Mouse (Mus musculus) intestine, postnatal 0 days (tissue): ENCODE measurements around the gene Btd. TPM values are rescaled to one million over a fixed set of nuclear protein-coding genes. Genes with fewer than 3 reads are reported as not detected.

ENCODE experiments used
- ATAC-seq: fragments of 200-750 bp; cut with Nextera tagmentation; 2 replicates; pipeline ENCODE4 v1.8.0; 2017; ENCODE audit warnings: mild to moderate bottlenecking, moderate TSS enrichment, moderate library complexity
- H3K27ac ChIP-seq: fragments of 300-500 bp; sonication (generic); 2 replicates; pipeline ENCODE4 v1.5.1; 2014; ENCODE audit warnings: mild to moderate bottlenecking, low read depth, low read length, moderate library complexity
- H3K27me3 ChIP-seq: fragments of 300-500 bp; sonication (generic); replicated peaks from 2 replicates; pipeline ENCODE4 v1.6.1; 2014; ENCODE audit warnings: low read length, mixed read lengths; ENCODE audit not compliant: control insufficient read depth, insufficient read depth
- H3K36me3 ChIP-seq: fragments of 300-500 bp; sonication (generic); 2 replicates; pipeline ENCODE4 v1.6.1; 2014; ENCODE audit warnings: mild to moderate bottlenecking, moderate library complexity; ENCODE audit not compliant: control insufficient read depth, insufficient read depth
- H3K4me1 ChIP-seq: fragments of 300-500 bp; sonication (generic); replicated peaks from 2 replicates; pipeline ENCODE4 v1.6.1; 2014; ENCODE audit warnings: antibody characterized with exemption, low read length, mixed read lengths; ENCODE audit not compliant: control insufficient read depth, insufficient read depth
- H3K4me2 ChIP-seq: fragments of 300-500 bp; sonication (generic); replicated peaks from 2 replicates; pipeline ENCODE4 v1.6.1; 2014; ENCODE audit warnings: low read depth, mild to moderate bottlenecking, moderate library complexity
- H3K4me3 ChIP-seq: fragments of 300-500 bp; sonication (generic); 2 replicates; pipeline ENCODE4 v1.5.1; 2014; ENCODE audit warnings: low read depth, low read length
- H3K9ac ChIP-seq: fragments of 300-500 bp; sonication (generic); 2 replicates; pipeline ENCODE4 v1.6.1; 2014; ENCODE audit warnings: mild to moderate bottlenecking, low read depth, low read length
- H3K9me3 ChIP-seq: fragments of 300-500 bp; sonication (generic); 2 replicates; pipeline ENCODE4 v1.6.1; 2016; ENCODE audit warnings: mixed run types; ENCODE audit not compliant: control insufficient read depth
- CTCF ChIP-seq: sonication (generic); IDR thresholded peaks from 2 replicates; pipeline ENCODE4 v1.5.1; 2016; ENCODE audit warnings: low read depth, mild to moderate bottlenecking, control low read depth, antibody characterized with exemption, moderate library complexity
- WGBS: fragments of 180-500 bp; shearing (Covaris S2); extraction: QIAGEN DNeasy Blood & Tissue Kit; methylation state at CpG from one replicate; pipeline ENCODE4 v1.1.7; 2014; 5-methylcytosine and 5-hydroxymethylcytosine counted together
- polyA plus RNA-seq: library from polyadenylated mRNA; unstranded; fragments of >200 nt; fragmentation: Nextera tagmentation; extraction: Ambion mirVana; gene quantifications from 2 replicates; pipeline ENCODE4 v1.2.1, GENCODE M21; 2015

Btd gene
- polyA plus RNA-seq, 1 experiment from 2014 or later, result 45.5 TPM

GRCm38 (mm10) chr14:31662555-31663211 is 21.9 kb downstream of the Btd start:
- no peaks in the 10 kb centered on the region for H3K9me3 ChIP-seq
- H3K27ac ChIP-seq, result peak overlapping the region; percentile 92
- peak overlapping the region; percentile 44; the same call in 1 of the 2 replicates for H3K4me3 ChIP-seq
- H3K27me3 ChIP-seq, result no peaks in the 10 kb centered on the region
- ATAC-seq, result peak; percentile 2; the same call in 1 of the 2 replicates
- peaks cover 17% of the 10 kb centered on the region; the same call in 1 of the 2 replicates for H3K36me3 ChIP-seq
- peak overlapping the region; percentile 73 for H3K4me2 ChIP-seq
- WGBS, result 36% methylated on average over 9 of the region's 9 CpGs
- peaks cover 7% of the 10 kb centered on the region for H3K4me1 ChIP-seq
- peak overlapping the region; percentile 60; the same call in 1 of the 2 replicates for H3K9ac ChIP-seq
- no peak for TF ChIP-seq CTCF

DNA sequence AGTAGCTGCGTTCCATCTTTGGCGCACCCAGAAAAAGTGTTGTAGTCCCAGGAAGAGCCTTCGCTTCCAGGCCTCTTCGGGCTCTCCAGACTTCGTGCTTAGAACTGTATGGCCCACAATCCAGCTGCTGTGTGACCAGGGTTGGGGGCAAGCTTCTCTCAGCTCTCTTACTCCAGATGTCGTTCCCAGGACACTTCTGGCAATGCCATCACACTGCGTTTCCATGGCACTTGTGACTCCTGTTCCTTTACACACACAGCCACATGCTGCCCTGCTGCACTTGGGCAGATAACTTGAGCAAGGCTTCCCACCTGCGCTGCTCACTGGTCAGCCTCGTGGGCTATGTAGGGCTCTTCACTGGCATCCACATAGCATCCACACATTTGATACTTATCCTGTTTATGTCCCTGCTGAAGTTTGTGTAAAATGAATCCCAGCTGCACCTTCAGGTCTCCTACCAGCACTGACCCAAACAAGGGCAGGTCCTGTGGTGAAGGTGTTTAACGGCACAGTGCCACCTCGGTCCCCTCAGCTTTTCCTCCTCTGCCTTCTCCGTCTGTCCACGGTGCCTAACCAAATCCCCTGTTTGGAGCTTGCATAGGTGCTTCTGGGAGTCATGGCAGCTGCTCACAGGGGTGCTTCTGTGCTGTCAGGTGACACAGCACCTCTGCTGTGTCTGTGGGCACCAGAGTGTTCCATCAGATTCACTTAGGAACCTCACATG is 22.7 kb downstream of the Btd start:
- Histone ChIP-seq H3K4me3 (no peak overlapping the region), H3K9ac (no peak overlapping the region), H3K9me3 (no peaks in the 10 kb centered on the region), H3K4me2 (no peak overlapping the region), H3K4me1 (peaks cover 7% of the 10 kb centered on the region), H3K36me3 (peaks cover 17% of the 10 kb centered on the region; the same call in 1 of the 2 replicates), H3K27ac (peak overlapping the region; percentile 92; the same call in 1 of the 2 replicates), H3K27me3 (no peaks in the 10 kb centered on the region)
- 83% methylated on average over 13 of the region's 13 CpGs for WGBS
- ATAC-seq, result no peak
- TF ChIP-seq CTCF, result no peak

DNA sequence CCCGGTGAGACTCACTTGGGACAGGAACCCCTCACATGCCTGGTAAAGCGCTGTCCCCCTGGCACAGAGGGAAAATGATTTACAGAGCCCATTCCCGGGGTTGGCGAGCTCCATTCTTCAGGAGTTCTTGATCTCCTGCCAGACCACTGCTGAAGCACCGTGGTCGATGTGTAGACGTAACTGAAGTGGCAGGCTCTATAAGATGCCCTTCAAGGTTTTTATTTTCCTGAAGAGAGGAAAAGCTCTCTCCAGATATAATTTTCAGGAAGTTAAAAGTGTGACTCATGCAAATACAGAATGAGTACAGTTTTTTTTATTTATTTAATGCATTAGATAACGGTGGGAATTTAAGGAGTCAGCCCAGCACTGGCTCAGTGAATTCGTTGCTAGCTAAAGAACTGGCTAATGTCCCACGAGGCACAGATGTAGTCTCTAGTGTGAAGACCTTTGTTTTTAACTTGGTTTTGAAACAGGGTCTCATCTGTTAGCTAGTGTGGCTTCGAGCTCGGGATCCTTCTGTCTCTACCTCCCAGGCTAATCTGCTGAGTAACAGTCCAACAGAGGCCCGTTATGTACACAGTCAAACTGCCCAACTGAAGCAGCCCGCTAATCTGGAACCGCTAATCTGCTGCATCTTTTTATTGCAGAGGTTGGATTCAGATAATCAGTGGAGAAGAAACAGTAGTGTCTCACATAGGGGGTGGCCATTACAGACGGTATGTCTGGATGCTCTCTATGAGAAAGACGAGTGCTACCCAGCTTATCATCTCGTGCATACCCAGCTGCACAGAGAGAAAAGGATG is 23.5 kb downstream of the Btd start:
- Histone ChIP-seq H3K4me1 (peaks cover 7% of the 10 kb centered on the region), H3K4me3 (no peak overlapping the region), H3K4me2 (no peak overlapping the region), H3K9me3 (no peaks in the 10 kb centered on the region), H3K27me3 (no peaks in the 10 kb centered on the region), H3K27ac (peak overlapping the region; percentile 1; the same call in 1 of the 2 replicates), H3K36me3 (peaks cover 17% of the 10 kb centered on the region; the same call in 1 of the 2 replicates), H3K9ac (no peak overlapping the region)
- TF ChIP-seq CTCF, result no peak
- no peak for ATAC-seq
- 51% methylated on average over 18 of the region's 18 CpGs for WGBS

DNA sequence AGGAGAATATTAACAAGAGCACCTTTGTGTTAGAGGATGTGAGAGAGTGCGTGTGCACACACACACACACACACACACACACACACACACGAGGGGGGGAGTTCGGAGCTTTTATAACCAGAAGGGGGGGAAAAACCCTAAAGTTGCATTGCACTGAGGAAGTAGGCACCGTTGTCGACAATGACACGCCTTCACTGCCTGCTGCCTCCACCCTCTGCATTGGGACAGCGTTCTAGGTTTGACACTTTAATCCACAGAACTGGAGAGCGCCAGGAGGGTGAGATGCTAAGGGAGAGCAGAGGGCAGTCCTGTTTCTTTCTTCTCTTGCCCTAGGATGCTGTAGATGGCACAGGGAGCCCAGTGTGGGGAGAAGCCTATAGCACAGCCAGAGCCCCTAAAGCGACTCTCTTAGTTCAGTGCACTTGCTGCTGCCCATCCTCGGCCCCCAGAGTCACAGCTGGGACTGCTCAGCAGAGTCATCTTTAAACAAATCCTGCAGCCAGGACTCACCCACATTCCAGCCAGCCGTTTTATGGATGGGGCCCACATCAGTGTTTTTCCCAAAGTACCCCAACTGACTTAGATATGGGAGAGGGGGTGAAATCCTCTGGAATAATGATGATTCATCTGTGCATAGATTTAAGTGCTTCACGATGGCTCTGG is 24.2 kb downstream of the Btd start:
- Histone ChIP-seq H3K4me2 (no peak overlapping the region), H3K36me3 (peaks cover 17% of the 10 kb centered on the region; the same call in 1 of the 2 replicates), H3K4me3 (no peak overlapping the region), H3K9ac (no peak overlapping the region), H3K27me3 (no peaks in the 10 kb centered on the region), H3K27ac (peak overlapping the region; percentile 28; the same call in 1 of the 2 replicates), H3K9me3 (no peaks in the 10 kb centered on the region), H3K4me1 (peaks cover 7% of the 10 kb centered on the region)
- no peak for TF ChIP-seq CTCF
- 45% methylated on average over 12 of the region's 12 CpGs for WGBS
- no peak for ATAC-seq

DNA sequence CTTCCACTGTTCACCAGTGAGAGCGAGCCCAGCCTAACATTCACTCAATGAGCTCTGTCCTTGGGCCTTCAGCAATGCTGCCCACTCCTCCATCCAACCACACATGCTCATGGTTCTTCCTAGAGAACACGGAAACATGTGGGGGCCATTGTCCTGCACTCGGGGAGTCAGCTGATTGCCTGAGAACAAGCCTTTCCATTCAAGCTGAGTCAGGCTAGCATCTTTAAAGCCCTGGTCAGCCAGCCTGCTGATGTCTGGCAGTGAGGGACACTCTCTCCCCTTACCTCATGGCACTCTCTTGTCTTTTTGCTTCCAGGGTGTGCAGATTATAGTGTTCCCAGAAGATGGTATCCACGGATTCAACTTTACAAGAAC is 24.7 kb downstream of the Btd start:
- Histone ChIP-seq H3K4me1 (peaks cover 7% of the 10 kb centered on the region), H3K9me3 (no peaks in the 10 kb centered on the region), H3K4me3 (no peak overlapping the region), H3K9ac (no peak overlapping the region), H3K27ac (0 out of 2 replicates have a peak overlapping the region, but pooled peaks have one; percentile 28), H3K36me3 (peaks cover 17% of the 10 kb centered on the region; the same call in 1 of the 2 replicates), H3K4me2 (no peak overlapping the region), H3K27me3 (no peaks in the 10 kb centered on the region)
- ATAC-seq, result no peak
- no peak for TF ChIP-seq CTCF
- 65% methylated on average over 4 of the region's 4 CpGs for WGBS
